Mouse (Mus musculus): ENCODE measurements around the gene Chil4. TPM values are rescaled to one million over a fixed set of nuclear protein-coding genes. Genes with fewer than 3 reads are reported as not detected.

Gene Chil4
- polyA plus RNA-seq (2017; shearing (Covaris generic)): not detected

DNA sequence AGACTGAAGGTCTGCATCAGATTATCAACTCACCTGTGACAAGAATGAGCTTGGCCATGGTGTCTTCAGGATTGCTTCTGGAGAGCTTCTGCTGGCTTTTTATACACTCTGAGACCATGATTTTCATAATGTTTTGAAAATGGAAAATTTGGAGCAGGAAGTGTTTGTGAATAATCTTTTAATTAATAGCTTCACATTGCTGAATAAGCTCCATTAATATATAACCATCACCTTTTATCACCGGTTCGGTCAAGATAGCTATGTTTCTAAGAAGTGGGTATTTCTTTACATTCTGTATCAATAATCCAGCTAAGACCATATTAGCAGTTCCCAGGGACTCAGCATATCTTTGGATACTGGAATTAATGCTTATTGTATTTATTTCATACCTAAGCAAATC lies at the start of gene Chil4:
Gene Chil4, minus strand, starts transcription at position 101 of the 400 bp plus-strand sequence.

DNA sequence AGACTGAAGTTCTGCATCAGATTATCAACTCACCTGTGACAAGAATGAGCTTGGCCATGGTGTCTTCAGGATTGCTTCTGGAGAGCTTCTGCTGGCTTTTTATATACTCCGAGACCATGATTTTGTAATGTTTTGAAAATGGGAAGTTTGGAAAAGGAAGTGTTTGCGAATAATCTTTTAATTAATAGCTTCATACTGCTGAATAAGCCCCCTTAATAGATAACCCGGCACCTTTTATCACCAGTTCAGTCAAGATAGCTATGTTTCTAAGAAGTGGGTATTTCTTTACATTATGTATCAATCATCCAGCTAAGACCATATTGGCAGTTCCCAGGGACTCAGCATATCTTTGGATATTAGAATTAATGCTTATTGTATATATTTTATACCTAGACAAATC lies 51.8 kb downstream of the Chil4 start, which contains the start of gene Chil3:
Gene Chil3, minus strand, starts transcription at position 101 of the 400 bp plus-strand sequence.

Other genes starting within 250 kb of the Chil4 start
- 6.4 TPM for gene Ovgp1, start 245.8 kb downstream of the Chil4 start, polyA plus RNA-seq (2017; shearing (Covaris generic))
- gene Pifo, start 204.9 kb downstream of the Chil4 start, polyA plus RNA-seq (2017; shearing (Covaris generic)): 1.5 TPM
- gene Chil5, start 186.7 kb downstream of the Chil4 start, polyA plus RNA-seq (2017; shearing (Covaris generic)): 5.3 TPM
- not detected for gene Chia1, start 106.3 kb downstream of the Chil4 start, polyA plus RNA-seq (2017; shearing (Covaris generic))
- not detected for gene Chil3, start 51.9 kb downstream of the Chil4 start, polyA plus RNA-seq (2017; shearing (Covaris generic))
- 0.23 TPM for gene Chil6, start 186.7 kb upstream of the Chil4 start, polyA plus RNA-seq (2017; shearing (Covaris generic))